Mouse (Mus musculus) ES-E14 (cell line): ENCODE results near the gene 0610030E20Rik.

Experiments
- CHD2 ChIP-seq: IDR thresholded peaks from 2 replicates; pipeline ENCODE4 v1.6.1; 2014; ENCODE audit warnings: mild to moderate bottlenecking, low read depth, low read length, inconsistent platforms
- MAFK ChIP-seq: IDR thresholded peaks from 2 replicates; pipeline ENCODE4 v1.6.1; 2014; ENCODE audit warnings: mild to moderate bottlenecking, low read depth, low read length, inconsistent platforms; ENCODE audit not compliant: insufficient read depth
- ZC3H11A ChIP-seq: IDR thresholded peaks from 2 replicates; pipeline ENCODE4 v1.6.1; 2012; ENCODE audit warnings: low read depth, mild to moderate bottlenecking, inconsistent platforms, low read length, borderline replicate concordance
- ZNF384 ChIP-seq: IDR thresholded peaks from 2 replicates; pipeline ENCODE4 v1.6.1; 2012; ENCODE audit warnings: low read depth, low read length, inconsistent platforms

DNA sequence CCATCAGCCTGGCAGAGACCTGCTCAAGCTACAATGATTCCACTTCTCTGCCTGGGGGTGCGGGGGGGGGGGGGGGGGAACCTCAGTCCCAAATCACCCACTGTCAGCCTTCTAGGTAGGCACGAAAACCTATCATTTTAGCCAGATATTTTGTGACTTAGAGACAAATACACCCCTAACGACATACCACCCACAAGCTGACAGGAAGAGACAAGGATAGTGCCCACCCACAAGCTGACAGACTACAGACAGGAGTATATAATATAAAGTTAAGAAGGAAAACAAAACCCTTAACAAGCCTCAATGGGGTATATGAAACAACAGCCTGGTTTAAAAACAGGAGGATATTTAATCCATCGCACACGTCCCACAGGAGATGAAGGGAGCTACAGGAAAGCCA is 28.7 kb upstream of the 0610030E20Rik start:
- no peak for TF ChIP-seq MAFK
- no peak for TF ChIP-seq CHD2
- no peak for TF ChIP-seq ZC3H11A
- no peak for TF ChIP-seq ZNF384
